Mouse (Mus musculus): ENCODE data around the gene Wnt4. TPM values are rescaled to one million over a fixed set of nuclear protein-coding genes. Genes with fewer than 3 reads are reported as not detected.

The Wnt4 gene
- total and polyA plus RNA-seq, 3 experiments = not detected

DNA sequence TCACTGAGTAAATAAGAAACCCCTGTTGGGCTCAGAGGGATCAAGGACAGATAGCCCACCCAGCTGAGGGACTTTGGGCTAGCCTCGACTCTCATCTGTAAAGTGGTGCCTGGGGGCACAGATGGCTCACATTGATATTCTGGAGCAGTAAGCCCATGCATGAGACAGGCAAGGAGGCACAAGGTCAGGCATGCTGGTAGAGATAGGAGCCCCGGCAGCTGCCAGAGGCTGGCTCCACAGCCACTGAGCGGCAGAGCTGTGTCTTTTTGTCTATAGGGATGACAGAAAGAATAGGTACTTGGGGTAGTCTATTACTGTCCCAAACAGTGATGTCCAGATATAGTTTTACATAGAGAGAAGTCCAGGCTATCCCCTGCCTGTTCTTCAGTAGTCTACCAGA, 4.0 kb downstream of the Wnt4 start:
- H3K9me3 ChIP-seq (replicated peaks; ENCODE audit: insufficient read depth, low read length) = no peaks in the 10 kb centered on the region
- TF ChIP-seq TBP (IDR thresholded peaks at IDR 0.05; ENCODE audit: low read depth, low read length) (no peak), POLR2AphosphoS5 (IDR thresholded peaks at IDR 0.05; ENCODE audit: borderline replicate concordance, low read depth, low read length) (no peak), SIN3A (IDR thresholded peaks at IDR 0.05; ENCODE audit: low read length) (no peak), ELF1 (IDR thresholded peaks at IDR 0.05; ENCODE audit: low read depth, low read length) (no peak), UBTF (IDR thresholded peaks at IDR 0.05; ENCODE audit: borderline replicate concordance, insufficient read depth, low read depth, low read length) (no peak), MAFK (IDR thresholded peaks at IDR 0.05; ENCODE audit: borderline replicate concordance, low read depth, low read length) (no peak), CHD2 (IDR thresholded peaks at IDR 0.05; ENCODE audit: low read length) (no peak), ZMIZ1 (IDR thresholded peaks at IDR 0.05; ENCODE audit: low read depth, low read length) (no peak), KAT2A (conservative IDR thresholded peaks at IDR 0.05; ENCODE audit: low read depth, low read length) (no peak), ZNF384 (IDR thresholded peaks at IDR 0.05; ENCODE audit: low read depth, low read length) (no peak), RAD21 (IDR thresholded peaks at IDR 0.05; ENCODE audit: low read depth, low read length) (no peak), ETS1 (IDR thresholded peaks at IDR 0.05; ENCODE audit: low read depth, low read length) (no peak), POLR2AphosphoS2 (IDR thresholded peaks at IDR 0.05; ENCODE audit: low read length) (no peak), MAZ (IDR thresholded peaks at IDR 0.05; ENCODE audit: low read depth, low read length) (no peak), GABPA (IDR thresholded peaks at IDR 0.05; ENCODE audit: low read depth, low read length) (no peak), MYB (IDR thresholded peaks at IDR 0.05; ENCODE audit: low read depth, low read length) (no peak), RCOR1 (IDR thresholded peaks at IDR 0.05; ENCODE audit: low read depth, low read length) (no peak), SMC3 (IDR thresholded peaks at IDR 0.05; ENCODE audit: low read depth, low read length) (no peak)
- no peaks in the 10 kb centered on the region for H3K4me1 ChIP-seq (ENCODE audit: control insufficient read depth in 1 of 2, insufficient read depth in 2 of 2, low read length in 2 of 2)
- no peak overlapping the region for H3K4me3 ChIP-seq (ENCODE audit: control insufficient read depth in 1 of 2, insufficient read depth in 1 of 2, low read depth in 2 of 2, low read length in 2 of 2)
- DNase-seq (ENCODE audit: low read depth, low spot score) = no peak
- no peaks in the 10 kb centered on the region for H3K79me2 ChIP-seq (ENCODE audit: control insufficient read depth, insufficient read depth, low read length, poor library complexity)
- no peaks in the 10 kb centered on the region for H3K36me3 ChIP-seq (ENCODE audit: control insufficient read depth in 1 of 2, insufficient read depth in 2 of 2, low read length in 2 of 2)
- no peaks in the 10 kb centered on the region for H3K27me3 ChIP-seq (ENCODE audit: control insufficient read depth in 1 of 2, insufficient read depth in 2 of 2, low read length in 2 of 2)
- no peak overlapping the region for H3K27ac ChIP-seq (ENCODE audit: control insufficient read depth, low read depth, low read length)
- no peak overlapping the region for H3K9ac ChIP-seq (ENCODE audit: control insufficient read depth, low read depth, low read length, poor library complexity, severe bottlenecking)

DNA sequence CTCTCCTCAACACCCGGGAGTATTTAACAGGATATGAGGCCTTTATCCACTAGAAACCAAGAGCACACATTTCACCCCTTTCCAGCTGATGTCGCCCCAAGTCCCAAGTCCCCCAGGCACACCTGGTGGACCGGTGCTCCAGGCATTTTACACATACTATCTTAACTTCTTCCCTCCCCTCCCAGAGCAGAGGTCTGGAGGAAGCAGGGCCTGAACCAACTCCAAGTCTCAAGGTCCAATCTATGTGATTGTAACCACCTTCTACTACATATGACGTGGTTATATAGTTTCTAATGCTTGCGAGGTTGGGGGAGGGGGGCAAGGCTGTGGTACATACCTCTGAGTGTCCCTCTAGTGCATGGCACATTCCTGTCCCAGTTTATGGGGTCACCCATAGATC, 4.8 kb downstream of the Wnt4 start:
- Histone ChIP-seq H3K27ac (ENCODE audit: control insufficient read depth, low read depth, low read length) (no peak overlapping the region), H3K9me3 (replicated peaks; ENCODE audit: insufficient read depth, low read length) (no peaks in the 10 kb centered on the region), H3K9ac (ENCODE audit: control insufficient read depth, low read depth, low read length, poor library complexity, severe bottlenecking) (no peak overlapping the region), H3K27me3 (ENCODE audit: control insufficient read depth in 1 of 2, insufficient read depth in 2 of 2, low read length in 2 of 2) (no peaks in the 10 kb centered on the region), H3K4me1 (ENCODE audit: control insufficient read depth in 1 of 2, insufficient read depth in 2 of 2, low read length in 2 of 2) (no peaks in the 10 kb centered on the region), H3K79me2 (ENCODE audit: control insufficient read depth, insufficient read depth, low read length, poor library complexity) (no peaks in the 10 kb centered on the region), H3K36me3 (ENCODE audit: control insufficient read depth in 1 of 2, insufficient read depth in 2 of 2, low read length in 2 of 2) (no peaks in the 10 kb centered on the region), H3K4me3 (ENCODE audit: control insufficient read depth in 1 of 2, insufficient read depth in 1 of 2, low read depth in 2 of 2, low read length in 2 of 2) (no peak overlapping the region)
- TF ChIP-seq SMC3 (IDR thresholded peaks at IDR 0.05; ENCODE audit: low read depth, low read length) (no peak), SIN3A (IDR thresholded peaks at IDR 0.05; ENCODE audit: low read length) (no peak), MAX (IDR thresholded peaks at IDR 0.05; ENCODE audit: low read length) (no peak), GATA1 (IDR thresholded peaks at IDR 0.05; ENCODE audit: low read depth, low read length) (no peak), GABPA (IDR thresholded peaks at IDR 0.05; ENCODE audit: low read depth, low read length) (no peak), UBTF (IDR thresholded peaks at IDR 0.05; ENCODE audit: borderline replicate concordance, insufficient read depth, low read depth, low read length) (no peak), CHD1 (IDR thresholded peaks at IDR 0.05; ENCODE audit: low read depth, low read length) (no peak), ZMIZ1 (IDR thresholded peaks at IDR 0.05; ENCODE audit: low read depth, low read length) (no peak), MYC (IDR thresholded peaks at IDR 0.05; ENCODE audit: low read depth, low read length) (no peak), ZC3H11A (IDR thresholded peaks at IDR 0.05; ENCODE audit: low read depth, low read length) (no peak), TBP (IDR thresholded peaks at IDR 0.05; ENCODE audit: low read depth, low read length) (no peak), NRF1 (IDR thresholded peaks at IDR 0.05; ENCODE audit: insufficient read depth, low read depth, low read length, poor library complexity, severe bottlenecking) (no peak), POLR2AphosphoS5 (IDR thresholded peaks at IDR 0.05; ENCODE audit: borderline replicate concordance, low read depth, low read length) (no peak), MAZ (IDR thresholded peaks at IDR 0.05; ENCODE audit: low read depth, low read length) (no peak), MXI1 (IDR thresholded peaks at IDR 0.05; ENCODE audit: low read depth, low read length) (no peak), USF2 (IDR thresholded peaks at IDR 0.05; ENCODE audit: borderline replicate concordance in 1 of 2, insufficient read depth in 1 of 2, low read depth in 1 of 2, low read length in 2 of 2) (no peak), TAL1 (IDR thresholded peaks at IDR 0.05; ENCODE audit: low read length) (no peak), POLR2A (IDR thresholded peaks at IDR 0.05; ENCODE audit: control insufficient read depth in 1 of 2, insufficient read depth in 1 of 2, low read depth in 1 of 2, low read length in 2 of 2, poor library complexity in 1 of 2) (no peak), MAFK (IDR thresholded peaks at IDR 0.05; ENCODE audit: borderline replicate concordance, low read depth, low read length) (no peak)
- DNase-seq (ENCODE audit: low read depth, low spot score) = no peak

All from MEL (cell line).